Mouse (Mus musculus) erythroid progenitor cell, adult 5-6 weeks (primary cell): ENCODE results near the gene Nck2. TPM values are rescaled to one million over a fixed set of nuclear protein-coding genes. Genes with fewer than 3 reads are reported as not detected.

Experiments
- ATAC-seq: replicated peaks from 2 replicates; pipeline ENCODE4 v1.8.0; 2016; ENCODE audit warnings: moderate number of reproducible peaks, mild to moderate bottlenecking, moderate TSS enrichment, inconsistent platforms; ENCODE audit not compliant: poor library complexity, low FRiP score, severe bottlenecking
- total RNA-seq, 2 experiments: library from RNA; stranded (forward) in 1 of 2; stranded (reverse) in 1 of 2; fragments of 150-400 nt in 1 of 2; fragments of 186-747, 209-891 nt in 1 of 2; gene quantifications; 2 replicates each; pipeline versions ENCODE4 v1.2.3 to v1.2.4; 2015 to 2017; ENCODE audit warnings: low replicate concordance in 2 of 2

Gene Nck2
- total RNA-seq, 2 experiments from 2014 or later = 1.2 to 3.4 TPM

DNA sequence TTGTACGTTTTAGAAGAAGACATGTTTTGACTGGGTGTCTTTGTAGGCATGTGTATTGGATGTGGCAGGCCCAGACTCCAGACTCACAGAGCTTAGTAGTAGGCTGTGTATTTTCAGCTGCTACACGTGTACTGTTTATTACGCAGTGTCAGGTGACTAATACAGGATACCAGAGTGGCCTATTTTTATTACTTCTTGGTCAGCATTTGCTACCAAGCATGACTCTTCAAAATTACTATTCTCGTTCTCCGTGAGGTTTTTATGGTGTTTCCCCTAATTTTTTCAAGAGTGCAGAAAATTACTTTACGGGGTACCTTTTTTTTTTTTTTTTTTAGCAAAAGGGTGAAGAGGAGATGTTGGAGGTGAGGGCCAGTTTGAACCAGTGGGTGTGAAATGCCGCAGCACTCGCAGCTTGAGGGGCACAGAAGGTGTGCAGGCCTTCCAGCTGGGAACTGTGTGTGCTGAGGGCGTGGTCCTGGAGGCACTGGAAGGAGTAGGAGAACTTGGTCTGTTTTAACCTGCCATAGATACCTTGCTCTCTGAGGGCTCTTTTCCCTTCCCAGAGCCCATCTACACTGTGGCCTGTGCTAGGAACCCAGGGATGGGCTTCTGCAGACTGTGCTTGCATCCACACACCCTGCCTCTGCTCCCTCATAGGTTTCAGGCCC is 21.7 kb downstream of the Nck2 start:
- ATAC-seq = no peak

DNA sequence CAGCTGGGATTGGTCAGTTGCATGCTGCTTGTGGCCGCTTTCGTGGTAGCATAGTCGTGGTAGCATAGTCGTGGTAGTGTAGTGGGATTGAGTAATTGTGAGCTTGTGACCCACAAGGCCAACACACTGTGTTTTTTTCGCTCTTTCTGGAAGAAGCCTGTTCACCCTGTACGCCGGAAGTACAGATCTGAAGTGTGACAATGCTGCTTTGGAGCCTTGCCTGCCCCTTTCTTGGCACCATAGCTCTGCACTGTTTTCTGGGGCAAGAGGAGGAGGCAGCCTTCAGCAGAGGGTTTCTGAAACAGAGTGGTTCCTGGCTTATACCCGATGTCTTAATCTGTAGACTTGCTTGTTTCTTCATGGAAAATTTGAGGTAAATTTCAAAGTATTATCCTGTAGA is 23.3 kb downstream of the Nck2 start:
- no peak for ATAC-seq

DNA sequence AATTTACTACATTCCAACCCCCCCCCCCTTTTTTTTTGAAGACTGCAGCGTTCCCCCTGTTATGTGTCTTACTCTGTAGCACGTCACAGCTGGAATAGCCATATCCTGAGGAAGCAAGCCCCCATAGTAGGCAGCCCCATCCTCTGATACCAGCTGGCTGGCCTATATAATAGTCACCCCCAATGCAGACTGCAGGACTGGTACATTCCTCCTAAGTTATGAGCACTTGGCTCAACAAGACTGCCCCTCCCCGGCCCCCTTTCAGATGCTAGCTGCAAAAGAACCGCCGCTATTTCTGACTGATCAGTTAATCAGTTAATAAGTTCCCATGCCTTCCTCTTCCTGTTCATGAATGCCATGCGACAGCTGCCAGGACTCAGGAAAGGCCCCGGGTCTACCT is 23.8 kb downstream of the Nck2 start:
- no peak for ATAC-seq

DNA sequence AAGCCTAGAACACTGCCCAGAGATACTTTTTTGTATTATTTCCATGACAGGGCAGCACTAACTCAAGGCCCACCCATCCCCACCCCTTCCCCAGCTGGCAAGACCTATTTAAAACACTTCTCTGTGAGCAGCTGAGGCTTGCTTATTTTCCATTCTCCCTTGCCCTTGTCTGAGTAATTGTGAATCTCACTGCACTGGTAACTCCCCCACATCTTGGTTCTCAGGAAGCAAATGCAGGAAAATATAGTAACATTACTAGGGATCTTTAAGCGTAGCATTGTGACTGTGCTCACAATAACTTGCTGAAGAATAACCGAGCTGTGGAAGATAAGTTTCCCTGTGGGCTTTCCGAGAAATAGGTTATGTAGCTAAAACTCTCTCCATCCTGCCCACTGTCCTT is 24.6 kb downstream of the Nck2 start:
- no peak for ATAC-seq

DNA sequence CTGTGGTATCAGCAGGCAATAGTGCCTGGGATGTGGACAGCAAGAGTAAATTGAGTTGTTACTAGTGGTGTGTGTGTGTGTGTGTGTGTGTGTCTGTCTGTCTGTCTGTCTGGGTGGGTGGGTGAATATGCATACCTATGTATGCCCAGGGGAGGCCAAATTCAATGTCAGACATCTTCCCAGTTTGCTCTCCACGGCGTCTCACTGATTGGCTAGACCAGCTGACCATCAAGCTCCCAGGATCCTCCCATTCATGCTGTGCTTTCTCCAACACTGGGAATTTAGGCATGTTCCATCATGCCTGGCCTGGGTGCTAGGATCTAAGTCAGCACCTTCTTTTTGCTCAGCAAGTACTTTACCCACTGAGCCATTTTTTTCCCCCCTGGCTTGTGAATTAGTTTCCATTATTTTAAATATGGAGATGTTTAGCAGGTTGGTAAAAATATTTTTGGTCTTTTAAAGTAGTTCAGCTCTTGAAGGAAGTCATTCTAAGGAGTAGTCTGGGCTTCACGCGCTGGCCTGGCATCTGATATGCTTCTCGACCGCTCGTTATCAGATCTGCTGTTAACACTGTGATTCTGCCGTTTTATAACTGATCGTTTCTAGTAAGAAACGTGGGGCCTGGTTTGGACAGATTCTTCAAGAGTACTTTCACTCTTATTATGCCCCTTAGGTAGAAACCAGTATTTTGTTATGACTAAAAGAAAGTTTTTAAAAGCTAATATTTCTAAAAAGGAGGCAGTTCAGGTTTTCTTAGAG is 26.2 kb downstream of the Nck2 start:
- ATAC-seq = no peak

DNA sequence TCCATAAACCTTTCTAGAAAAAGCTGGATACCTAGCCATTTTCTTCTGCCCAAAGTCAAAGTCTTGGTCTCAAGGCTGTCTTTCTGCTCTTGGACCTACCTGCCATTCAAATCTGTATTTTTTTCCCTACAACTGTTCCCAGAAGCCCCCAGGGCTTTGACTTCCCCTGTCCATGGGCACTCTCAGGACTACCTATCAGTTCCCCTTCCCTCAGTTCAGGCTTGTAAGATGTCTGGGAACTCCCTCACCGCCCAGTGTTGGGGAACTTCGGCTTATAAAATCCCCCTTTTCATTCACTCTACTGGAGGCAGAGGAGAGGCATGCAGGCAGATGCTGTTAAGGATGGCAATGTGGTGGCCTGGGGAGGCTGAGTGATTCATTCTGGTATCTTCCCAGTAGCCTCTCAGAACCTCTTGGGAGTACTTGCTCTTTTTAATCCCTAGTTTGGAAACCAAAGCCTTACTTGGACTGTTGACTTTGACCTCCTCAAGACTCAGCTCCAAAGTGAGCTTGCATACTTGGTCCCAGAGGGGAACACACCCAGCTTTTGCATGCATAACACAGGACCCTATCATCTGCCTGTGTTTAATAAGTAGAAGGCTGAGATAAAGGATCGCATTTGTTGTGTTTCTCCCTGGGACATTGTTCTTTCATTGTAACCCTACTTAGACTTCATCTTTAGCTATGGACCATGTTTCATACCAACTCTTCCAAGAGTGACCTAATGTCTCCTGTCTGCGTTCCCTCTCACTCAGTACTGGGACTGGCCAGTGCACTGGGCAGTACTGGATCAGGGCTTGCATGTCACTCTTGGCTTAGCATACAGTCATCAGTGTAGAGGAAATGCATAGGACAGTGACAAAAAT is 27.0 kb downstream of the Nck2 start:
- no peak for ATAC-seq

DNA sequence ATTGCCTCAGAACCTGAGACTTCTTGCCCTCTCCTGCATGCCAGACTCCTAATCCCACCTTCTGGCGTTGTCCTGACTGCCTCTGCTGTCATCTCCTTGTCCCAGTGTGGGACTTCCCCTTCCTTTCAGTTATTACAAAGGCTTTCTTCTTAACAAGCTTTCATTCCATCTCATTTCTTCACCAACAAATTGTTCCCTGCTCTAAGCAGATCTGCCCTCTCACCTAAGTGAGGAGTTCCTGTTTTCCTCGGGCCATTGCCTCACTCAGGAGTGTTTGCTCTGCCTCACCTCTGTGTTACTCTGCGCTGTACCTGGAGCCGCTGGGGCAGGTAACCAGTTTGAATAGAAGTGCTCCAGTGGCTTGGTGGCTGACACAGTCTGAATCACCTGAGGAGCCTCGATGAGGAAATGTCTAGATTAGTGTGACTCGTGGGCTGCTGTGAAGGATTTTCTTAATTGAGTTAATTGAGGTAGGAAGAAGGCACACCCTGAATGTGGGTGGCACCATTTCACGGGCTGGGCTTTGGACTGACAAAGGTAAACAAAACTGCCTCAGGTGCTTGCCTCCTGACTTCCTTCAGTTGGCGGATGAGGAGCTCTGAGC is 27.8 kb downstream of the Nck2 start:
- no peak for ATAC-seq

DNA sequence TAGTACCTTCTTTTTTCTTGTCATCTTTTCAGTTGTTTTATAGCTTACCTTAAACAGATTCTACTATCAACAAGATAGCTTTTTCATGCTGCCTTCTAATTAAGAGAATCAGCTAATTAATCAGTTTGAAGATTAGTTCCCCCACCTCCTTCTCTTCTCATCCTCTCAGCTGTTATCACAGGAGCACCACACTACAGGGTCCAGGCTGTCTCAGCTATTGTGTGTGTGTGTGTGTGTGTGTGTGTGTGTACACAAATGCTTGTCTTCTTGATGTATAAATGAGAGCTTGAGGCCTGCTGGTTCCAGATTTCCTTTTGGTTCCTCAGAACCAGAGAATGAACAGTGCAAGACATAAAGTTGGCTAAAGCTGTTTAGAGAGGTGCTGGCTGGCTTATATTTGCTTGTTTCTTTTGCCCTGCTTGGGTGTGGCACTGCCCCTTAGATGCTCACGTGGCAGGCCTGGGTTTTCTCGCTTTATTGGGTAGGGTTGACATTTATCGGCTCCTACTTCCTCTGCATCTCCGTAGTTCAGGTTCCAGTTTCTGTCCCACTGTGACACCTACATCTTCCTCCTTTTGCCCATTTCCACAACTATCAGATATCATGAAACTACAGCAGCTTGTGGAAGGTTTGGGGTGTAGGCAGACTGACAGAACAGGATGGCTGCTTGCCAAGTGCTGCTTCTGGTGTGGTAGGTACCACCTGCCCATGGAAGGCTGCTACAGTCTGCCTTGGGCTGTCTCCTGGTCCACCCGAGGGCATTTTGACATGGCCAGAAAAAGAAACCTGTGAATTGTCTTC is 29.6 kb downstream of the Nck2 start:
- ATAC-seq = peak; percentile 50; the same call in 1 of the 2 replicates

DNA sequence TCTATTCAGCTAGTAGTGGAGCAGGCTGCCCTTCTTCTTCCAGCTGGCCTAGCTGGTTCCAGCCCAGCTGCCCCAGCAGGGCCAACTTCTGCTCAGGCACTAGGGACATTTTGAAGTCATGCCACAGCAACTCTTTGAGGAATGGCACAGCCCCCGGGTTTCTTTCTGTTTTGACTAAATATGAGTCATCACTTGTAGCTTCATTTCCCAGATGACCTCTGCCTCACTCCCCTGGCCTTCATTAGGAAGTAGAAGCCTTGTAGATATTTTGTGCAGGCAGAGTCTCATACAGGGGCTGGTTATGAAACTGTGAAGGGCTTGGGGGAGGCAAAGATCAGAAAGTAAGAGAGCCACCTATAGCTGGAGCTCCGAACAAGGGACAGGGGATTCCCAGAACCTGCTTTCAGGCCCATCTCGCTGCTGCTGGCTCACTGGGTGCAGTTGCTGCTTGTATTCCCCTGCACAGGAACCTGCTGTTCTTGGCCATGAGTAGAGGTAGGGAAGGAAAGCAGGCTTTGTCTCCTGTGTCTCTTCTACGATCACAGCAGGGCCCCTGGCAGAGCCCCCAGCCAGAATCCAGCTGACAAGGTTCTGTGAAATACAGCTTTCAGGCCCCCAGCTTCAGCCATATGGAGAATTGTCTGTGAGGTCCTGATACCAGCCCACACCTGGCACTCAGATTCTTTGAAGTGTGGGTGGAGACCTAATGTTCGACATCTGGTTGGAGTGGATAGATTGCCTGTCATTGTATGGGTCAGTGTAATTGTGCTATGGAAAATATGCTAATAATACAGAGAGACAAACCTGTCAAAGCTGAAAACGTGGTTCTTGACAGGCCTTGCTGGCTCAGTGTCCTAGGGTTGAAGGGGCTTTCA is 30.4 kb downstream of the Nck2 start:
- ATAC-seq = 0 out of 2 replicates have a peak, but pooled peaks have one; percentile 21

DNA sequence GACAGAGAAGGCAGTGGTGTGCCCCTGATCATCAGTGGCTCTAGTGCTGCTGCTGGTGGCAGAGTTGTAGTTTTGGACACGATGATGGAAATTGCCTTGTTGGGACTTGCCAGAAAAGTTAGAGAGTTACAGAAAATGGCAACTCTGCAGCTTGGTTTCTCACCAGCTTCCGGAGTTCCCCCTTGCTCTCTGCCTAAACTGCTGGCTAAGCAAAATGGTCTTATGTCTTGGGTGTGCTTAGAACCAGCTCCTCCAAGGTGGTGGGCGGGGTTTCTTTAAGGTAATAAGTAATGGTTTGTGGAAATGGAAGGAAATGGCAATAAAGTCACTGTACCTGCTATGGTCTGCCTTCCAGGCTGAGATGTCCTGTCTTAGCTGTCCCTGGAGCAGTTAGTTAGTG is 33.6 kb downstream of the Nck2 start:
- ATAC-seq = no peak

DNA sequence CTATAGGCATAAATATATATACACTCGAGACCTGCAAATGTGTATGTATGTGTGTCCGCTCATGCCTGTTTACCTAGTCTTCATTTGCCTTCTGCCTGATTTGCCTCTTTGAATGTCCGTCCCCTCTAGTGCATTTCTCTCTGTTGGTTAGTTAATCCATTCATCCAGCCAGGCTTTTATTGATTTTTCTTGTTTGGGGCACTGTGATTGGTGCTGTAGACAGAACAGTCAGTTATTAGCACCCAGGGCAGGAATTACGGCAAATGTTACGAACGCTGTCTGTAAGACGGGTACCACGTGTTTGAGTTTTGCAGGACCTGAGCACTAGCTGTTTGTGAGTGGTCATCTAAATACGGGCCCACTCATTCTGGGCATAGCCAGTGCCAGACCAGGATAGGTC is 40.8 kb downstream of the Nck2 start:
- no peak for ATAC-seq

DNA sequence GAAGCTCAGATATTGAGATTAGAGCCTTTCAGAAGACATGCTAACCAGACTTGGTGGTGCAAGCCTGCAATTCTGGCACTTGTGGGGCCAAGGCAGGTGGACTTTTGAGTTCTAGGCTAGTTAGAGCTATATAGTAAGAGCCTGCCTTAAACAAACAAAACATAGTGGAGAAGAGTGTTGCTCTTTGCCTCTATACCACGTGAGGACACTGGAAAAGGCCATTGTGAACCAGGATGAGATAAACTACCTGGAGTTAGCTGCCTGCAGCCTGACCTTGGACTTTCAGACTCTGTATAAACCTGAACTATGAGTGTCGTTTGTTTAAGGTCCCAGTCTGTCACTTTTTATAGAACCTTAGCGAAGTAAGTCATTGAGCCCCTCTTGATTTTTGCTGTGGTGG is 42.1 kb downstream of the Nck2 start:
- ATAC-seq = no peak

DNA sequence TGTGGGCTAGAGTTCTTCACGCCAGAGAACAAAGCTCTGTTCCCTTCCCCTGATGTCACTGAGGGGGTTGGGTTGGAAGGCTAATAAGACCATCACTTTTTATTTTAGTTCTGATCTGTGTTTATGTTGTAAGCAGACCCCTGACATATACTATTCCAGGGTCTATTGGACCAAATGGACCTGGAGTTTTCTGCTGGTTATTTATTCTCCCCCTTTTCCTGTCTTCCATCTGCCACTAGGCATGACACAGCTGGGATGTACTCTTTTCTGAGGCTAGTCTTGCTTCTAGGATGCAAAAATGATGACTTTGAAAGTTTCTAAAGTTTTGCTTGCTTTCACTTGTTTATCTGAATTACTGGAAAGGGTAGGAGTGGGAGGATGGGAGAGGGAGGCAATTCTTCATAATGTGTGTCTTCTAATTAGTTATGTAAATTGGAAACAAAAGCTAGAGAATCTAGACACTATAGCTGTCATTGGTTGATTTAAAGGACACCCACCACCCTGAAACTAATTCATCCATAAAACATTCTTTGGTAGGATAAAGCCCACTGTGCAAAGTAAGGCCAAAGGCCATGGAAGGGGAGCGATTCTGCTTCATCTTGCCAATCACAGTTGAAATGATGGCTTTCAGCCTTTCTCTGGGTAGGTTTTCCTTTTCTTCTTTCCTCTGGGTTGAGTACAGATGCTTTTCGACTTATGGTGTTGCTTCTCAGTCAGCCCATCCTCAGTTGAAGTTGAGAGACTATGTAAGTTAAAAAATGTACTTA is 42.8 kb downstream of the Nck2 start:
- no peak for ATAC-seq

DNA sequence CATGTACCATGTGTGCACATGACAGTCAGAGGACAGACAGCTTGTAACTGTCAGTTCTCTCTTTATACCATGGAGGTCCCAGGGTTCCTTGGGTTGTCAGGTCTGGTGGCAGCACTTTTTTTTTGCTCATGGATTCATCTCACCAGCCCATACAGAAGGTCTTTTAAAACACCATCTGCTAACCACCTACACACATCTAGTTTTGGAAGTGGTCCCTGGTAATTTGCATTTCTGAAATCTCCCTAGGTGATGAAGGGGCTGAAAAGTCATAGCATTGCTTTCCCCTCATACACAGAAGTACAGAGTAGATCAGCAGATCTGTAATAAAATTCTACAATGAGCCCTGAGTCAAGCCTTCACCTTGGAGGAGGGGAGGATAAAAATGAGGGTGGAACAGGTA is 44.9 kb downstream of the Nck2 start:
- no peak for ATAC-seq

DNA sequence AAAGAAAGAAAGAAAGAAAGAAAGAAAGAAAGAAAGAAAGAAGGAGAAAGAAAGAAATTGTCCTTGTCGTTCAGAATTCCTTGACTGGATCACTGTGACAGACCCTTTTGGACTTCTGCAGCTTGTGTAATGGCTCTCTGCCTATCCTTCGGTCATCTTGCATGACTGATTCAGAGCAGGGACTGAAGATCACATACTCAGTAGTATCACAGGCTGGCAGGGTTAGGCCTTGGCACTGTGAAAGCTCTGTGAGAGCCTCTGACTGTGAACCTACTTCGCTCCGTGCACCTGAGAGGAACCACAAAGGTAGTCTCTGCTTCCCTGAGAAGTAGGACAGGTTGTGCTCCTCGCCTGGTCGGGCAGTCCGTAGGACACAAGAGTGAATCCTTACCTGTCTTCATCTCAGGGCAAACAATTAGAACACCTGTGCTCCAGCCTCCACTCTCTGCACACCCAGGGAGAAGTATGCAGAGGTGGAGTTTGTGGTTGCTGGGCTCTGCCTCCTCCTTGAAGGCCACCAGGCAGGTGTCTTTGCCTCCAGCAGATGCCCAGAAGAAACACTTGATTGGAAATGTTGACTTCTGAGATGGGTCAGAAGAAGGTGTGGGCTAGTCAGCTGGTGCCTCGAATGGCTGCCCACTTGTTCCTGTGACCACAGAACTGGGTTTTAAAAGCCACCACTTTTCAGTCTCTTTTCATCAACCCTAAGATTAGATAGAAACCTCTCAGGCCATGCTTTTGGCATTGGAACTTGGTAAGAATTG is 47.3 kb downstream of the Nck2 start:
- ATAC-seq = no peak

DNA sequence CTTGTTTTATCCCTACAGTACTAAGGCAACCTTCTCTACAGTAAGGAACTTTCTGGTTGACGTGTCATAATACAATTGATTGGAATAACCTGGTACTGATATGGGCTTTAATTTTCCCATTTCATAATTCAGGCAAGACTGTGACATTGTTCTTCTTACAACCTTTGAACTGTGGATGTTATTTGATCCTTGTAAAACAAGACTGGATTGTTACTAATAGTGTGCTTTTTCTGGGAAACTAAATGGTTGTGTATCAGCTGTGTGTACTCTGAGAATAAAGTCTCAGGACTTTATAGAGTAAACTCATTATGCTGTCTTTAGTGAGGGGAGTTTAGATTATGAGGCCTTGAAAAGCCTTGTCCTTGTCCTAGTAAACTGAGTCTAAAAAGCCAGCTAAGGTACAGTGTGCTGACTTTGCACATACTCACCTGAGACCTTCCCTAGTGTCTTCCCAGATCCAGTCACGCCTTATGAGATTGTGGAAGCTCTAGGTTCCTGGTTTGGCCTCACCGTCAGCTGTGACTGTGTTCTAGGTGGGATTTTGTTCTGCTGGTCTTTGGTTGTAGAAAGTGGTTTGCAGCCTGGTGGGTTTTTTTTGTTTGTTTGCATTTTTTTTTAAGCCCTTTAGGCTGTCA is 48.5 kb downstream of the Nck2 start:
- ATAC-seq = no peak

DNA sequence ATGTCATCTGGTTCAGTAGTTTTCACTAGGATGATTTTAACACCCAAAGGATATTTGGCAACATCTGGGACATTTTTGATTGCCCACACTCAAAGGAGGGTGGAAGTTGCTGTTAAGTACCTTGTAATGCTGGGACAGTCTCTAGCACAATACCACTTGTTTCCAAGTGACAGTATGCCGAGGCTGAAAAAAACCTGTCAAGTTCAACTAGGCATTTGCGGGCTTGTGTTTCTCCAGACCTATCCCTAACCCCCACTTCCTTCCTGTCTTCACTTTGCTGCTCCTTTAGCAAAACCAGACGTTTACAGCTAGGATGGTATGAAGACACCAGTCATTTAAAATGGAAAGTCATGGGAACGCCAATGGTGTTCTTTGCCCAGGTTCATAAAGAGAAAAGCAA is 51.7 kb downstream of the Nck2 start:
- ATAC-seq = no peak
